Mouse (Mus musculus) liver (tissue): ENCODE data around the gene Ppp4r1.

Source experiments
- DNase-seq: peaks from one replicate; pipeline ENCODE4 v3.0.0-alpha.2; 2020; ENCODE audit warnings: mixed read lengths

Ppp4r1 gene

GRCm38 (mm10) chr17:65813763-65814162 lies 31.4 kb downstream of the Ppp4r1 start:
- no peak for DNase-seq

GRCm38 (mm10) chr17:65820197-65820596 lies 37.8 kb downstream of the Ppp4r1 start:
- DNase-seq, result no peak

DNA sequence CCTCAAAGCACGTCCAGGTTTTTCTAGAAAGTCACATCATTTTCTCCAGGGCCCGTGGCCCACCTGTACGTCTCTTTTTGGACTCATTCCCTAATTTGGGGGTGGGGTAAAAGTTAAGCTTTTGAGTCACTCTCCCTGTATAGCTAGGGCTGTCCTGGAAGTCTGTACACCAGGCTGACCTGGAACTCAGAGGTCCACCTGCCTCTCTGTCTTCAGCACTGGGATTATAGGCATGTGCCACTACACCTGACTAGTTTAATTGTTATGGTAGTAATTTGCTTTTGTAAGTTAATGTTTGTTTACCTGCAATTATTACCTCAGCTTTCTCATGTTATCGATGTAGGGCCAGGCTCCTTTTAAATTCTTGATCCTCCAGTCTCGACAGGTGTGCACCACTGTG lies 40.0 kb downstream of the Ppp4r1 start:
- no peak for DNase-seq

- DNase-seq, result no peak
Measured at GRCm38 (mm10) chr17:65824246-65824645, 41.9 kb downstream of the Ppp4r1 start.

- DNase-seq, result no peak
Measured at GRCm38 (mm10) chr17:65826257-65826656, 43.9 kb downstream of the Ppp4r1 start.

DNA sequence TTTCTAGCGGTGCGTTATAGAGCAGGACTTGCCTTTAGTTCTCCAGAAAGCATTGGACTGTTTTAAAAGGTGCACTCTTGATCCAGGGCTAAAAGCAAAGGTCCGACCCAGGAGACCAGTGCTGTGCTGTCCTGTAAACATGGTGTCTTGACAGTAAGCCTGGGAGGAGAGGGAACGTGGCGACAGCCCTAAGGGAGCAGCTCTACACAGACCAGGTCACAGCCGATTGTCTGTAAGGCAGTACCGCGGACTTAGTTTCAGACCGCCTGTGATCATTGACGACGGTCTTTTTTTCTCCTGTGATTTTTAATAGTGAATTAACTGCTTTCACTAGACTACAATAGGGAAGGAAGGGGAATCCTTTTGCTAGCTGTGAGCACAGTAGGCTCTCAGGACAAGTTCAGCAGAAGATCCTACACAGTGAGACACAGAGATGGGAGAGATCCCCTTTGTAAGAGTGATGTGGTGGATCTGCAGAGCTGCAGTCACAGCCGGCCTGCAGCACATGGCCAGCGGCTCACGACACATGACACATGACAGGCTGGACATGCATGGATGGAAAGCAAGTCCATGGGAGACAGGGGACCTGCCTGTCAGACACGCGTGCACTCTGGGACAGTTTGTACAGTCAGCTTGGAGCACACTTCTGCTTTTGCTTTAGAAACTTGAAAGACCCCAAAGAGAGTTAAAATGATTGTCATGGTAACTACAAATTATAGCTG lies 44.9 kb downstream of the Ppp4r1 start:
- no peak for DNase-seq

DNA sequence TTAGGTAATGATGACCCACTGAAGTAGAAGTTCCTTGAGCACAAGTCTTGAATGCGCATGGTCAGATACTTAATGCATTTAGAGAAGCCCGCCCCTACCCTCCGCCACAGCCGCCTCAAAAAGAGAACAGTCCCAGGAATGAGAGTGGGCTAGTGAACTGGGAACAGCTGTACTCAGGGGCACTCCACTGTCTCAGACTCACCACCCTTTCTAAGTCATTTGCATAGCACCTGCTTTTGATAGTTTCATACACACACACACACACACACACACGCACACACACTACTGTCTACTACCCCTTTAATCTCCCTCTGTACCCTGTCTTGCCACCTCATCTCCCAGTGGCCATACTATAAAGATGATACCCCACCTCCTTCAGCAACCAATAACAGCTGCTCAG lies 45.5 kb downstream of the Ppp4r1 start:
- DNase-seq, result no peak

- DNase-seq, result no peak
Measured at GRCm38 (mm10) chr17:65828951-65829350, 46.6 kb downstream of the Ppp4r1 start.

DNA sequence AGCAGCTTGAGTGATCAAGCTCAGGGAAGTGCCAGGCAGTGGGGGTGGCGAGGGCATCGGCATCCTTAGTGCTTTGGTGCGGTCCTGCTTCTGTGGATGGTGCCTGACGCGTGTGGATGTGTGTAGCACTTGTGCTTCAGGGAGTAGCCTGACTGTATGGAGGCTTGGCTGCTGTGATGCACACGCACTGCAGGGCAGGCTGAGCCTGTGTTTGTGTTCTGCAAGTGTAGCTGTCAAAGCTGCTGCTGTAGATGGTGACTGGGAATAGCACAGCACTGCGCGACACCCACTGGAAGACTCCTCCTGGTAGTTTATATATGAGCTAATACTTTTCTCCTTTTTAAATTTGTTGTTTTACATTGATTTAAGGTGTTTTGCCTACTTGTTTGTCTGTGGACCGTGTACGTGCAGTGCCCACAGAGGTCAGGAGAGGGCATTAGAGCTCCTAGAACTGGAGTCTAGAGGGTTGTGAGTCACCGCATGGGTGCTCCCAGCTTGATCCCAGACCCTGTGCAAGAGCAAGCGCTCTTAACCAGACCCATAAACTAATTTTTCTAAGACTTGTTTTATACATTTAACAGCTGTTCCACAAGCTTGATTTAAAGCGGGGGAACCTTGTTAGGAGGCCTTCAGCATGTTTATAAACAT lies 48.0 kb downstream of the Ppp4r1 start:
- DNase-seq, result no peak

DNA sequence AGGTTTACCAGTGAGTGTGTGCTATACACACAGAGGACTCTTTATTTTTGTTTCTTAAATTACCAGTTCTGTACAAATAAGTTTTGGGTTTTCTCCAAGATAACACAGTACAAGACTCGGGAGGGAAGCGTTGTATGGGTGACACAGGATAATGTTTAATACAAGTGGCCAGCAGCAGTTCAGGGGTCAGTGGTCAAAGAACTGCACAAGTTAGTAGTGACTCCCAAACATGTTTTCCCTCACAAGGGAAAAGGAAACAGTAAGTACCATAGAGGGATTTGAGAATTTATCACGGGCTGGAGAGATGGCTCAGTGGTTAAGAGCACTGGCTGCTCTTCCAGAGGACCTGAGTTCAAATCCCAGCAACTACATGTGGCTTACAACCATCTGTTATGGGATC lies 51.5 kb downstream of the Ppp4r1 start:
- no peak for DNase-seq

GRCm38 (mm10) chr17:65836746-65837145 lies 54.4 kb downstream of the Ppp4r1 start:
- DNase-seq, result no peak

GRCm38 (mm10) chr17:65839541-65840256 lies 57.3 kb downstream of the Ppp4r1 start:
- DNase-seq, result no peak

DNA sequence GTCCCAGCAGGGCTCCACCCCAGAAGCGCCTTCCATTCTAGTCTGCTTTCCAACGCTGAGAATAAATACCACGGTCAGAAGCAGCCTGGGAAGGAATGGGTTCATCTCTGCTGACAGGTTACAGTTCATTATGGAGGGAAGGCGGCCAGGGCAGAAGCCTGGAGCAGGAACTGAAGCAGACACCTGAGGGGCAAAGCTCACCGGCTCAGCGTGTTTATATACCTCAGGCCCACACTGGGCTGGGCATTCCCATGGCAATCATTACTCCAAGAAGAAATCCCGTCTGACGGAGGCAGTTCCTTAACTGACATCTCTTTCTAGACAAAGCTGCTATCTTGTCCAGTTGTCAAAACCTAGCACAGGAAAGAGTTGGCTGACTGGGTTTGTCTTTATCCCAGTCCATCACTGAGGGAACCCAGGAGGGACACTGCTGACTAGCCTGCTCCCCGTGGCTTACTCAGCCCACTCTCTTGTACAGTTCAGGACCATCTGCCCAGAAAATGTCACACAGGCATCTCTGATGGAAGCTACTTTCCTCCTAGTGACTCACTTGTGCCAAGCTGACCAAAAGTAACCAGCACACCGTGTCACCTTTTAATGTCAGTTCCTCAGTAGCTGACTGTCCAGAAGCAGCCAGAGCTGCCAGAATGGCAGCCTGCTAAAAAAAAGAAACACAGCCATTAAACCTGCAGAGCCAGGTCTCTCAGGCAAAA lies 60.5 kb downstream of the Ppp4r1 start:
- no peak for DNase-seq

DNA sequence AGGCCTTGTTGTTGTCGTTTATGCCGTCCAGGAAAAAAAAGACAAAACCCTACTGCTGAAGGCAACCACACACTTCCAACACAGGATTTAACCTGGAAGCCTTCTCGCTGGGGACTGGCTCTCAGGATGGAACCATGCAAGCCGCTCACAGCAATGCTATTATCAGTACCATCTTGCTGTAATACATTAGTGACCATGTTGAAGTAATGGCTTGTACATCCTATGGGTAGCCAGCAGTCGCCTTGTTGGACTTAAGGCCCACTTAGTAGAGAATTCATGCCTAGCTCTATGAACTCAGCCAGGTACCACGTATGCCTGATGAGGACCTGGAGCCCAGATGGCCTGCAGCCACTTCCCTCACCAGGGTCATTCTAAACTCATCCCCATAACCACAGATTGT lies 63.0 kb downstream of the Ppp4r1 start:
- DNase-seq, result no peak

- DNase-seq, result no peak
Measured at GRCm38 (mm10) chr17:65847694-65848449, 65.5 kb downstream of the Ppp4r1 start.

DNA sequence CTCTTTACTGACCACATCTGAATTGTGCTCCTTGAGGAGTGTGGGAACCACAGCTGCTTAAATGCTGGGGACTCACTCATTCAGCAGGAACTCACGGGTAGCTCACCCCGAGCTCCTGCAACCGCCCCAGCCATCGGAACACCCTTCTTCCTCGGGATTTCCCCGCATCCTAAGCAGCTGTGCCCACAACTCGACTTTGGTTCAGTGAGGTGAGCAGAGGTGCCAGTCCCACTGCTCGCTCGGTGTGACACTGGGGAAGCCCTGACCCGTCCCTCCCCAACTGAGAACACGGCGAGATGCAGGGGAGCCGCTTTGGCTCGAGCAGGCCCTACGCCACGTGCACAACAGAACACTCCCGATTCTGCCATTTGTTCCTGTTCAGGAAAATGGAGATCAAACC lies 68.1 kb downstream of the Ppp4r1 start:
- no peak for DNase-seq

DNA sequence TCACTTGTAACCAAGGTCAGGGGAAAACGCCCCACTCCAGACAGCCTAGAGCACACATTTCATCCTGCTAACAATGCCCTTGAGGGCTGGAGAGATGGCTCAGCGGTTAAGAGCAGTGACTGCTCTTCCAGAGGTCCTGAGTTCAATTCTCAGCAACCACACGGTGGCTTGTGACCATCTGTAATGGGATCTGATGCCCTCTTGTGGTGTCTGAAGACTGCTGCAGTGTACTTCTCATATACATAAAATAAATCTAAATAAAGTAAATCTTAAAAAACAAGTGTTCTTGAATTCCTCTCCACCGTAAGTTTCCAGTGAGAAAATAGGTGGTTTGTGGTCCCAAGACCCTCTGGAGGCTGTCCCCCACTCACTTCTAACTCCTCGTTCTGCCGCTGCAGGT lies 69.4 kb downstream of the Ppp4r1 start:
- DNase-seq, result no peak

- DNase-seq, result no peak
Measured at GRCm38 (mm10) chr17:65853326-65853725, 71.0 kb downstream of the Ppp4r1 start.

DNA sequence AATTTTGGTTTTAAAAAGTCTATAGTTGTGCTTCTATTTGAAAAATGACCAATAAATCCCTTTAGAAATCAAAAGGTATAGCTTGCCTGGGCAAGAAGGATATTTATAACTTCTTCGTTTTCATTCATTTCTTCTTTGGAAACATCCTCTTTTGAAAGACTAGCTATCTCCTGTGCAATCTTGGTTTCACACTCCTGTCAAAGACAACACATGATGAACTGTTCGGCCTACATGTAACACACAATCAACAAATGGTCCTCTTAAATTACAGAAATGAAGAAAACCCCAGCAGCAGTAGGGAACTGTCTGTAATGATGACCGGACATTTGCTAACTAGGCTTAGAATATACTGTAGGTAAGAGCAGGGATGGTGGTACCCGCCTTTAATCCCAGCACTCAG lies 71.6 kb downstream of the Ppp4r1 start:
- no peak for DNase-seq

- DNase-seq, result no peak
Measured at GRCm38 (mm10) chr17:65857617-65858016, 75.2 kb downstream of the Ppp4r1 start.

DNA sequence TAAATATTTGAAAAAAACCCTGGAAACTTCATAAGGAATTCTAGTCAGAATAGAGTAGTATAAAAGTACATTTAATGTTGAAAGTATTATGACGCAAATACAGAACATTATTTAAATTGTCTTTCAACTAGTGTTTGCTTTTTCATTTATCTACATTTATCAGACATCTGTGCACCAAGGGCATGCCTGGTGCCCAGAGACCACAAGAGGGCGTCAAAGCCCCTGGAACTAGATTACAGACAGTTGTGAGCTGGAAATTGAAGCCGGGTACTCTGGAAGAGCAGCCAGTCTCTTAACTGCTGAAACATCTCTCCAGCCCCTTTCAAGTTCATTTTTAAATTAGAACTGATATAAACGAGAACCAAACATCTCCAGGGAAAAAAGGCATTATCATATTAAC lies 80.2 kb downstream of the Ppp4r1 start:
- peak; percentile 50 for DNase-seq

- no peak for DNase-seq
Measured at GRCm38 (mm10) chr17:65863830-65864229, 81.5 kb downstream of the Ppp4r1 start.

DNA sequence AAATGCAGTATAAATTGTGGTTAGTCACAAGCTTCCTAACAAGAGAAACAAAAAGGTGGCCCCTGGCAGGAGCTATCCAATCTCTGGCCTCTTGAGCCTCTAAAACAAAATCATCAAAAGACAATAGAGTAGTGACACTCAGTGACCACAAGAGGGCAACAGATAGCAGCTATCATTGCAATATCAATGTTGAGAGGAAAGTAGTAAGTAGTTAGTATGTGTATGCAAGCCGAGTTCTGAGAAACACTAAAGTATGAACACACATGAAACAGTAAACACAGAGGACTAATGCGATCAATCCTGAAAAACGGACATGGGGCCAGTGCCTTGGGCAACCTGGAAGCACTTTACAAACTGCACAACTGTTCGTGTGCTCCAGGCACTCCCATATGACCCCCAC lies 82.4 kb downstream of the Ppp4r1 start:
- no peak for DNase-seq
